Mouse (Mus musculus) heart, embryonic 10.5 days (tissue): ENCODE data around the gene Tldc1. TPM values are rescaled to one million over a fixed set of nuclear protein-coding genes. Genes with fewer than 3 reads are reported as not detected.

Experiments
- DNase-seq: peaks from one replicate; pipeline ENCODE4 v3.0.0-alpha.2; 2017; ENCODE audit warnings: low spot score
- H3K27ac ChIP-seq: fragments of 300-500 bp; sonication (generic); 2 replicates; pipeline ENCODE4 v1.5.1; 2016; ENCODE audit warnings: mild to moderate bottlenecking
- H3K27me3 ChIP-seq: fragments of 300-500 bp; sonication (generic); 2 replicates; pipeline ENCODE4 v1.6.1; 2016; ENCODE audit warnings: mild to moderate bottlenecking; ENCODE audit not compliant: poor library complexity, insufficient read depth, severe bottlenecking
- H3K36me3 ChIP-seq: fragments of 300-500 bp; sonication (generic); 2 replicates; pipeline ENCODE4 v1.6.1; 2016; ENCODE audit warnings: mild to moderate bottlenecking, moderate library complexity
- H3K4me1 ChIP-seq: fragments of 300-500 bp; sonication (generic); 2 replicates; pipeline ENCODE4 v1.6.1; 2016; ENCODE audit warnings: mild to moderate bottlenecking
- H3K4me3 ChIP-seq: fragments of 300-500 bp; sonication (generic); 2 replicates; pipeline ENCODE4 v1.5.1; 2016; ENCODE audit warnings: mild to moderate bottlenecking, moderate library complexity
- H3K9me3 ChIP-seq: fragments of 300-500 bp; sonication (generic); 2 replicates; pipeline ENCODE4 v1.6.1; 2016; ENCODE audit warnings: mild to moderate bottlenecking, moderate library complexity
- whole genome bisulfite sequencing: fragments of 180-500 bp; shearing (Covaris S2); methylation state at CpG from one replicate; pipeline ENCODE4 v1.1.7; 2016; 5-methylcytosine and 5-hydroxymethylcytosine counted together
- polyA plus RNA-seq: library from polyadenylated mRNA; unstranded; fragments of >200 nt; fragmentation: Nextera tagmentation; extraction: Ambion mirVana; gene quantifications from 2 replicates; pipeline ENCODE4 v1.2.1, GENCODE M21; 2016

Gene Tldc1
- polyA plus RNA-seq, 1 experiment from 2014 or later, result 14.5 TPM

GRCm38 (mm10) chr8:119811925-119812324, 33.7 kb upstream of the Tldc1 start:
- Histone ChIP-seq H3K27me3 (0 out of 2 replicates have a peak, but pooled peaks cover under 1% of the 10 kb centered on the region), H3K27ac (peak overlapping the region; percentile 37; the same call in 1 of the 2 replicates), H3K36me3 (peaks cover 28% of the 10 kb centered on the region; the same call in 1 of the 2 replicates), H3K4me1 (peaks cover 48% of the 10 kb centered on the region), H3K4me3 (no peak overlapping the region), H3K9me3 (no peaks in the 10 kb centered on the region)
- no peak for DNase-seq
- 60% methylated on average over 6 of the region's 6 CpGs for WGBS

GRCm38 (mm10) chr8:119810953-119811499, 32.8 kb upstream of the Tldc1 start:
- Histone ChIP-seq H3K36me3 (peaks cover 28% of the 10 kb centered on the region; the same call in 1 of the 2 replicates), H3K27me3 (0 out of 2 replicates have a peak, but pooled peaks cover 8% of the 10 kb centered on the region), H3K4me1 (peaks cover 46% of the 10 kb centered on the region), H3K27ac (no peak overlapping the region), H3K4me3 (no peak overlapping the region), H3K9me3 (no peaks in the 10 kb centered on the region)
- WGBS, result 84% methylated on average over 14 of the region's 14 CpGs
- DNase-seq, result no peak

GRCm38 (mm10) chr8:119810127-119810868, 32.1 kb upstream of the Tldc1 start:
- Histone ChIP-seq H3K27ac (no peak overlapping the region), H3K4me3 (no peak overlapping the region), H3K27me3 (0 out of 2 replicates have a peak, but pooled peaks cover 8% of the 10 kb centered on the region), H3K4me1 (peaks cover 46% of the 10 kb centered on the region), H3K9me3 (no peaks in the 10 kb centered on the region), H3K36me3 (peaks cover 20% of the 10 kb centered on the region; the same call in 1 of the 2 replicates)
- WGBS, result 81% methylated on average over 23 of the region's 23 CpGs
- DNase-seq, result no peak

GRCm38 (mm10) chr8:119809620-119810019, 31.4 kb upstream of the Tldc1 start:
- Histone ChIP-seq H3K9me3 (no peaks in the 10 kb centered on the region), H3K27ac (no peak overlapping the region), H3K4me3 (no peak overlapping the region), H3K27me3 (0 out of 2 replicates have a peak, but pooled peaks cover 8% of the 10 kb centered on the region), H3K36me3 (peaks cover 16% of the 10 kb centered on the region; the same call in 1 of the 2 replicates), H3K4me1 (peaks cover 46% of the 10 kb centered on the region)
- DNase-seq, result no peak
- 92% methylated on average over 9 of the region's 9 CpGs for WGBS

- Histone ChIP-seq H3K9me3 (no peaks in the 10 kb centered on the region), H3K4me1 (peaks cover 26% of the 10 kb centered on the region), H3K36me3 (peaks cover 16% of the 10 kb centered on the region; the same call in 1 of the 2 replicates), H3K27ac (no peak overlapping the region), H3K4me3 (no peak overlapping the region), H3K27me3 (0 out of 2 replicates have a peak, but pooled peaks cover 14% of the 10 kb centered on the region)
- DNase-seq, result no peak
- 79% methylated on average over 4 of the region's 4 CpGs for WGBS
Measured at GRCm38 (mm10) chr8:119807687-119808086, 29.5 kb upstream of the Tldc1 start.

- Histone ChIP-seq H3K27me3 (0 out of 2 replicates have a peak, but pooled peaks cover 14% of the 10 kb centered on the region), H3K27ac (peak overlapping the region; percentile 3; the same call in 1 of the 2 replicates), H3K4me1 (peaks cover 16% of the 10 kb centered on the region), H3K9me3 (no peaks in the 10 kb centered on the region), H3K4me3 (no peak overlapping the region), H3K36me3 (peaks cover 16% of the 10 kb centered on the region; the same call in 1 of the 2 replicates)
- 77% methylated on average over 14 of the region's 14 CpGs for WGBS
- DNase-seq, result no peak
Measured at GRCm38 (mm10) chr8:119806422-119807263, 28.4 kb upstream of the Tldc1 start.

- DNase-seq, result no peak
- H3K27ac ChIP-seq, result no peak overlapping the region
- peaks cover 27% of the 10 kb centered on the region; the same call in 1 of the 2 replicates for H3K27me3 ChIP-seq
- no peak overlapping the region for H3K4me3 ChIP-seq
- WGBS, result 80% methylated on average over 8 of the region's 8 CpGs
- no peaks in the 10 kb centered on the region for H3K9me3 ChIP-seq
- peaks cover 16% of the 10 kb centered on the region; the same call in 1 of the 2 replicates for H3K36me3 ChIP-seq
- H3K4me1 ChIP-seq, result peaks cover 13% of the 10 kb centered on the region
Measured at GRCm38 (mm10) chr8:119805275-119805674, 27.1 kb upstream of the Tldc1 start.

- H3K27me3 ChIP-seq, result peaks cover 33% of the 10 kb centered on the region; the same call in 1 of the 2 replicates
- H3K4me1 ChIP-seq, result peaks cover 26% of the 10 kb centered on the region
- no peaks in the 10 kb centered on the region for H3K36me3 ChIP-seq
- H3K27ac ChIP-seq, result no peak overlapping the region
- no peak overlapping the region for H3K4me3 ChIP-seq
- no peak for DNase-seq
- no peaks in the 10 kb centered on the region for H3K9me3 ChIP-seq
- 91% methylated on average over 1 of the region's 1 CpGs for WGBS
Measured at GRCm38 (mm10) chr8:119802592-119802991, 24.4 kb upstream of the Tldc1 start.

- Histone ChIP-seq H3K9me3 (no peaks in the 10 kb centered on the region), H3K27ac (no peak overlapping the region), H3K4me1 (peaks cover 21% of the 10 kb centered on the region), H3K4me3 (no peak overlapping the region), H3K36me3 (no peaks in the 10 kb centered on the region), H3K27me3 (peaks cover 25% of the 10 kb centered on the region; the same call in 1 of the 2 replicates)
- 33% methylated on average over 4 of the region's 4 CpGs for WGBS
- DNase-seq, result no peak
Measured at GRCm38 (mm10) chr8:119801168-119801567, 23.0 kb upstream of the Tldc1 start.

GRCm38 (mm10) chr8:119798965-119799264, 20.7 kb upstream of the Tldc1 start:
- 50% methylated on average over 2 of the region's 2 CpGs for WGBS
- Histone ChIP-seq H3K36me3 (no peaks in the 10 kb centered on the region), H3K27ac (peak overlapping the region; percentile 74), H3K9me3 (no peaks in the 10 kb centered on the region), H3K27me3 (peaks cover 23% of the 10 kb centered on the region; the same call in 1 of the 2 replicates), H3K4me1 (peaks cover 21% of the 10 kb centered on the region), H3K4me3 (peak overlapping the region; percentile 39; the same call in 1 of the 2 replicates)
- no peak for DNase-seq

- Histone ChIP-seq H3K9me3 (no peaks in the 10 kb centered on the region), H3K27me3 (peaks cover 19% of the 10 kb centered on the region; the same call in 1 of the 2 replicates), H3K27ac (peak overlapping the region; percentile 74), H3K36me3 (no peaks in the 10 kb centered on the region), H3K4me3 (peak overlapping the region; percentile 39; the same call in 1 of the 2 replicates), H3K4me1 (peaks cover 21% of the 10 kb centered on the region)
- 11% methylated on average over 15 of the region's 15 CpGs for WGBS
- DNase-seq, result no peak
Measured at GRCm38 (mm10) chr8:119798170-119798964, 20.2 kb upstream of the Tldc1 start.

GRCm38 (mm10) chr8:119795651-119796050, 17.4 kb upstream of the Tldc1 start:
- H3K36me3 ChIP-seq, result no peaks in the 10 kb centered on the region
- DNase-seq, result no peak
- 76% methylated on average over 3 of the region's 3 CpGs for WGBS
- no peak overlapping the region for H3K27ac ChIP-seq
- no peak overlapping the region for H3K4me3 ChIP-seq
- peaks cover 37% of the 10 kb centered on the region for H3K4me1 ChIP-seq
- peaks cover 10% of the 10 kb centered on the region; the same call in 1 of the 2 replicates for H3K27me3 ChIP-seq
- H3K9me3 ChIP-seq, result no peaks in the 10 kb centered on the region
